Mouse (Mus musculus): ENCODE measurements around the gene Gm17374.

DNA sequence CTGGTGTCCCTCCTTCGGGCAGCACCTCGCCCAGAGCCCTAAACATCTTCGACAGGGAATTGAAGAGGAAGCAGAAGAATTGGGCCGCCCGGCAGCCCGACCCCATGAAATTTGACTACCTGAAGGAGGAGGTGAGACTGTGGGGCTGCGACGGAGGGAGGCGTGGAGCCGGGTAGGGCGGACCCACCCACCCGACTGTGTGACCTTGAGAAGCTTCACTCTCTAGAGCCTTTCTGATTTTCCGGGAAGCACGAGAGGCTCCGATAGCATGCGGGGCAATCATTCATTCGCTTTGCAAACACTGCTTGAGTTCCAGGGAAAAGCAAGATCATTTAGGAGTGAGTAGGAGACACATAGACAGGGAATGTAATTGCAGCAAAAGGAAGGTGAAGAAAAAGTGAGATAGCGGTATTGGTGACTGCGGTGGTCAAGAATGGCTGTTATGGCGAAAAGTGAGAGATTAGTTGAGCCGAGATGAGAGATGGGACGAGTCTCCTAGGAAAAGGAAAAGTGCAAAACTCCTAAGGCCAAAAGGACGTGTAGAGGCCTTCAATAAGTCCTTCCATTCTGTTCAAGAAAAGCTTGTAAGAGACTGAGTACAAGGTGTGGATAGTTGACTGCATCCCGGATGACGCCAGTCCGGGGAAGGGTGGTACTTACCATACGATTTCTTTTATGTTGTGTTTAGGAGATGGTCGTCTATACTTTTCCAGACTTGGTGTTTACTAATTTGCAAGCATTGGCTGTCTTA, 19.1 kb downstream of the Gm17374 start:
- TF ChIP-seq EP300 (IDR thresholded peaks at IDR 0.05; ENCODE audit: low read depth) (no peak), CTCF (IDR thresholded peaks at IDR 0.05; ENCODE audit: low read depth) (no peak)

Data from liver, embryonic 14.5 days (tissue).